Mouse (Mus musculus): ENCODE results near the gene Myo1d.

Gene Myo1d

DNA sequence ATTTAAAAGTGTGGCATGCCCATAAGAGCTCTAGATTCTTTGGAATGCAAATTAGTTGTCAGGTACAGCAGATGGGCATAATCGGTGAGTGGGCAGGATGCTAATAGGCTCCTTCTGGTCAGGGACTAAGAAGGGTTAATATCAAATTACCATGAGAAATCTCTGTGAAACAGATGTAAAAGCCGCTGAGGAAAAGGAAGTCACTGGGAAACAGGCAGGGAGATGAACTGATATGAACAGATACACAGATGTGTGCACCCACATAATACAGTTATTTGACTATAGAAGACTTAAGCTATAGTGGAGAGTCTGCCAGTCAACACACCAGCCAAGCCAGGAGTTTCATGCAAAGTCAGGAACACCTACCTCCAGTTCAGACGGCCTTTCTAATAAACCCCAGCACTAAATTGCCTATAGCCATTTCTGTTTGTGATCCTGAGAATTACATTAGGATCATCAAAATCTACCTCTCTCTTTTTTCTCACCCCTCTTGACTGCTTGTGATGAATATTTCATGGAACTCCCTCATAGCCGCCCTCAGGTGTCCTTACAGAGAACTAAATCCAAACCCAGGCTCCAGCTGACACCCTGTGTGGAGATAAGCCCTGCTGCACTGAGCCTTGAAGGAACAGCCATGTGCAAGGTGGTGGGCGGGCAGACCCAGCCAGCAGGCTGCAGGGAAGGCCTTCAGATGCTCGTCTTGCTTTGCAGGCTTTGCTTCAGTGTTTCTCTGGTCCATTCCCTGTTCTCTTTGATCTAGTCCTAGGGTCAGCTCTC, 164.7 kb downstream of the Myo1d start:
- DNase-seq (ENCODE audit: low spot score): no peak

DNA sequence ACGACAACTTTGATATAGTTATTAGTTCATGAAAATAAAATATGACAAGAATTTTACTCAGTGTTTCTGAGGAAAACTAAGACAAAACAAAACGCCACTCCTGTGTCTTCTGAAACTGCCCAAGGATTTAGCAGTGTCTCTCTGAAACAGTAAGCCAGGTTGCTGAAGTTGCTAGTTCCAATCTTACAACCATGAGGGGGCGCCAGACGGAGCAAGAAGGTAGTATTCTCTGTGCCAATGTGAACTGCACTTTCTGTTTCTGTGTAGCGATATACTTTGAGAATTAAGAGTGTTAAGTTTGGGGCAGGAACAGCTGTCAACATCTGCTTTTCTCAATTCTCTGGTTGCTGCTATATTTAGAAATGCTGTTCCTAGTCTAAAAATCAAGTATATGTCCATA, 165.4 kb downstream of the Myo1d start:
- peak; percentile 64 for DNase-seq (ENCODE audit: low spot score)

DNA sequence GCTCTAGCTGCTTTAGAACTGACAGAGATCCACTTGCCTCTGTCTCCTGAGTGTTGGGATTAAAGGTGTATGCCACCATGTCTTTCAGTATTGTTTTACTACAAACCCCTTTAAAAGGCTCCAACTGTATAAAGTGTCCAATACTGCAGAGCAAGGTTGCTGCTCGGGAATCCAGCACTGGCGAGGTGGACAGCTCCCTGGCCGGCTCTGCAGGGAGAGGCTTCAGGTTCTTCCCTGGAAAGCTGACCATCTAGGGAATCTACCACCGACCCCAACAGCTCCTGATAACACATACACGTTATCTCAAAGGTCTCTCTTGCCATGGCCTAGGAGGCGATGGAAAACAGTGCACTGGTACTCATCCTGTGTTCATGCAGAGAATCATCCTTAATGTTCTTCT, 166.3 kb downstream of the Myo1d start:
- peak; percentile 79 for DNase-seq (ENCODE audit: low spot score)

DNA sequence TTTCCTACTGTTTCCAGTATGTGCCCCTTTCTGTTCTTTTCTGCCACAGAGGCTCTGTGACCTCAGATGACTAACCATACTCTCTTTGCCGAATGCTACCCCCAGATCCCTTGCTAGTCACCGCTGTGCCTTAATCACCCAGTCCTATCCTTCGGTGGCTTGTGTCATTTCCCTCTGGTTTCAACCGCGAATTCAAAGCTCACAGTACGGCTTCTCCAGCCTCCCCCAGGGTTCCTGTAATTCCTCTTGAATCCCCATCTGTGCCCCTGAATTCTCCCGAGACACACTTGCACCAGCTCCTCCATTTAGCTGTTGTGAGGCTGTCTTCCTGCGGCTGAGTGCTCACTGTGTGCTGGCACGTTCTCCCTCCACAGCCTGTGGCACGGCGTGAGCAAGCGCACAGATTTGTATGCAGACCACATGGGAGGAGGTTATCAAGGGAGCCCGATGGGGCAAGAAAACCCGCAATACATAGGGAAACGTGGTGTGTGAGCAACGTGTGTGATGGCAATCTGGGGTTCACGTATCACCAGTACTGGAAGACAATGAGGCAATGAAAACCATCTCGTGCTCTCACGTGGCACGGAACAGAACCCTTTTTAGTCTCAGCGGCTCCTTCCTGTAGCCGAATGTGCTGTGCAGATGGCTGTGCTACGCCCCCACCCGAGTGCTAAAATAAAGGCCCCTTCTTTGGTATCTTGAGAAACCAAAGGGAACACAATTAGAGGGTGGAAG, 177.0 kb downstream of the Myo1d start:
- DNase-seq (ENCODE audit: low spot score): peak; percentile 52

DNA sequence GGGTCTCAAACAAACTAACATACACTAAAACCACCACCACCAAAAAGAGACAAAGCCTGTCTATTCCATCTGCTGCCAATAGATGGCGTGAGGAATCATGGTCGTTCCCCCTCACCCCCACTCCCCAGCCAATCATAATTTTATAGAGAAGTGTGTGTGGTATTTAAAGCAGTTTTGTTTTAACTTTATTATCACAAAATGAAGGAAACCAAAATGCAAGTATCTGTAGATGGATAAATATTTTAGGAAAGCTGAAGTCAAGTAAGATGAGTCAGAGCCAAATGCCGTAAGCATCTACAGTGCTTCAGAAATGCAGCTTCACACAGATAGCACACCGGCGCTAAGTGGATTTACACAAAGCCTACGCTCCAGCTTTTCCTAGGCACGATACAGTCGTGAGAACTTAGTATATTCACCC, 177.8 kb downstream of the Myo1d start:
- peak; percentile 60 for DNase-seq (ENCODE audit: low spot score)

DNA sequence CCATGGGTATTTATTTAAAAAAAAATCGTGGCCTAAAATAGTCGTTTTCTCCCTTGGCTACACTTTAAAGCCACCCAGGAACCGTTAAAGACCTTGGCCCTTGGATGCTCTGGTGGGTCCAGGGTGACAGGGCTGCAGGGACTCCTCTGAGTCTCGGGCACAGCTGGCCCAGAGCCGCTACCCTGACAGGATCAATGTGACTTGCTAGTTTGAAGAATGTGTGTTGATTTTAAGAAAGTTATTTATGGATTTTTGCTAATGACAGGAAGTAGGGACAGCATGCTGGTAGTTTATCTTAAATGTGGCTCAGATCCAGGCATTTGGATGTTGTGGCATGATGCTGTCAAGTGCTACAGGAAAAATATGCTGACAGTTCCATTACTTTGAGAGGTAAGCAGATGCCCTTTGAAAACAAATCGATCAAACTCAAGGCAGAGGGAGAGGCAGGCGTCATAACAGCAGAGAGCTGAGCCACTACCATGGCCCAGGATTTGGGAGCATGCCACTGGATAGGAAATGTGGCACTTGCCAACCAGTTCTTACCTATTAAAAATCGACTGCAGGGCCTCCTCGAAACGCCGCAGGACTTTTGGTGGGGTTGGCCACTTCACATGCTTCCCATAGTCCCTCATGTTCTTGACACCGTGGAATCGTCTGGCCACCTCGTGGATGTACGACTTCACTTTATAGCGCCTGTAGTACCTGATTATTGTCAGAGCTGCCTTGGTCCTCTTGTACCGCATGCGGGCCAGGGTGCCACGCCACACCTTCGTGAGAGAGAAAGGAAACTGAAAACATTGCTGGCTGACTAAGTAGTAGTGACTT, 178.6 kb downstream of the Myo1d start:
- no peak for DNase-seq (ENCODE audit: low spot score)

DNA sequence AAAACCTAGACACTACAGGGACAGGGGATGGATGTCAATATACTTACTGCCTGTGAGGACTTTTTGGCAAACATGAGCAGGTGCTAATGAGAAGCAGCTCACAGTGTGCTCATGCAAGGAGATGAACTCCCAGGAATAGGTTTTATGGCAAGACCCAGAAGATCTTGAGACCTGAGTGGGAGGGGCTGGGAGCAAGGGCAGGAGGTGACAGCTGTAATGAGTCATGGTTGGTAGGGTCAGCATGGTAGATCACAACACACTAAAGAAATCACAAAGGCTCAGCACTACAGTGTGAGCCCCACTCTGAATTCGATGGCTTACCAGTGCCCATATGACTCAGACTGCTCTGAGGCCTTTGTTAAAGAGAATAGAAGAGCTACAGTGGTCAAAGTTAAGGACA, 184.3 kb downstream of the Myo1d start:
- no peak for DNase-seq (ENCODE audit: low spot score)

DNA sequence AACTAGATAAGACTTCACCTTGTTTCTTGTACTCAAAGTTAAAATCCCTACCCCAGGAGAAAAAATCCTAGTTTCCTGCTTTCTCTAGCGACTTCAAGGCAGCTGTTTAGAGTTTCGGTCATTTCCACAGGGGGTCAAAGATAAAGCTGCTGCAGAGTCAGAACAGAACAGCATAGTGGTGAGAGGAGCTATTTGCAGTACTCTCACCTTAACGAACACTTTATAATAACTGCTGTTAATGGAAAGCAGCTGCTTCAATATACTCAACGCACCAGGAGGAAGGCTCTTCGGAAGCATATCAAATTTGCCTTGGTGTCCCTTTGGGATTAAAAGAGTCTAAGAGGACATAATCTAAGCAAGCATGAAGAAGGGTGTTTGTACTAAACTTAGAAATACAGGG, 190.4 kb downstream of the Myo1d start:
- no peak for DNase-seq (ENCODE audit: low spot score)

DNA sequence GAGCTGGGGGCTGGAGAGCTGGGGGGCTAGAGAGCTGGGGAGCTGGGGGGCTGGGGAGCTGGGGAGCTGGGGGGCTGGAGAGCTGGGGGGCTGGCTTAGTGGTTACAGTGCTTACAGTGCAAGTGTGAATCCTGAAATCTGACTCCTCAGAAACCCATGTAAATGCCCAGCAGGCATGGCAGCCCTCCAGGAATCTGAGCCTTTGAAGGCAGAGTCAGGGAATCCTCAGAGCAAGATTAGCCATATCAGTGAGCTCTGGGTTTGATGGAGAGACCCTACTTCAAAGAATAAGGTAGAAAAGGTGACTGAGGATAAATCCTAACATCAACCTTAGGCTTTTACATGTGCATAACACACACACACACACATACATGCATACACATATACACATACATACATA, 194.1 kb downstream of the Myo1d start:
- no peak for DNase-seq (ENCODE audit: low spot score)

DNA sequence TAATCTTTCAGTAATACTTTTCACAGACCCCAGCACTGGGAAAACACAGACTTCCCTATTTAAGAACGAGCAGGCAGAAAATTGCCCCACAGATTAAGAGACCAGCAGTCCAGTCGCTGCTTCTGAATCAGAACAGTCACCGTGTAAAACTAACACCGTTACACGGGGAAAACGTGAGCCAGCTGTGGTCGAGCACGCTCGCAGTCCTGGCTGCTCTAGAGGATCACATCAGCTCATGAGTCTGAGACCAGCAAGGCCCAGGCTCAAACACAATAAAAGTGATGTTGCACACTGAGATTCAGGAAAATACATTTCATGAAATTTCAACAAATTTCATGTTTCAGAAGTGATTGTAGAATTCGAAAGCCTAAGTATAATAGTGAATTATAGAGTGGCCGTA, 194.6 kb downstream of the Myo1d start:
- peak; percentile 29 for DNase-seq (ENCODE audit: low spot score)

DNA sequence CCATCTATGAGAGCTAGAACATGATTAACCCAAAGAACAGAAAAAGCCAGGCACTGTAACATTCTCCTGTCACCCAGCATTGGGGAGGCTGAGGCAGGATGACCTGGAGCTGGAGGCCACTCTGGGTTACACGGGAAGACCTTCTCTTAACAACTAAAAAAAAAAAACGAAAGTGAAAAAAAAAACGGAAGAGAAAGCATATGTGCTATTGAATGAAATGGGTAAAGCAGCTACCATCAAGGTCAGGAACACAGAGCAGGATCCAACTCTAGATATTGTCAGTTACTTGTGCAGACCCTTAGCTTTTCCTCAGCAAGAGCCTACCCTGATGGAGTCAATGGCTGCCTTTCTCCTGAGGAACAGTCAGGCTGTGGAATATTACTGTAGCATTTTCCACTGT, 199.3 kb downstream of the Myo1d start:
- no peak for DNase-seq (ENCODE audit: low spot score)

DNA sequence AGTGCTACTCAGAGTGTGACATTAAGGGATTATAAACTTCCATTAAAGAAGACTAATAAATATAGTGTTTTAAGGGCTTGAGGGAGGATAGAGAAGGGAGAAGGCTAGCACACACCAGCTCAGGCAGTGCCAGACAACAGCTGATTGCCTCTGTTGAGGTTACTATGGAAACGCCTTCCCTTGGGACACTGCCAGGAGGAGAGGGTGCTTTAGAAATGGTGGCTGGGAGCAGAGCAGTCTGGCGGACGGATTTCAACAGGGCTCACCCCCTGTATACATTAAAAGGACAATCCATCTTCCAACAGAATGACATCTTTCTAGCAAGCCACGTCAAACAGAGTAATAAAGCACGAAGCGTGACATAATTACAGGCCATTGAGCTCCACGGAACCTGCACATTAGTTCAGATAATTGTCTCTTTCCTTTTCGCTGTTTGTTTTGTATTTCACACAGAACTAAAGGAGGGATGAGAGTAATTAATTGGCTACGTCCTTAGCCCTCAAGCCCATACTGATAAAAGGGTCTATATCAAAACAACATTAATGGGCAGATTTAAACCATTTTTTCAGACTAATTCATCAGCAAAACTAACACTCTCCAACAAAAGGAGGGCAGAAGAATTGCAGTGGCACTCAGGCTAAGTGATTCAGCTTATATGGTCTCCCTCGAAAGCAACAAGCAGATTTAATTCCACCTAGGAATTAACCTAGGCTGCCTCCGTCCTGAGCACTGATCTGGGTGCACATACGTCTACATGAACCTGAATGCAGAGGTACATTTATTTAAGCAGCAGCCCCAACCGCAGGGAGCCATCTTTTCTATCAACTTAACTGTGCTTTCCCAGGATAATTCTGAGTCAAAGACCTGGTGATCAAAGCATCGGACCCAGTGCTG, 201.8 kb downstream of the Myo1d start:
- peak; percentile 90 for DNase-seq (ENCODE audit: low spot score)

DNA sequence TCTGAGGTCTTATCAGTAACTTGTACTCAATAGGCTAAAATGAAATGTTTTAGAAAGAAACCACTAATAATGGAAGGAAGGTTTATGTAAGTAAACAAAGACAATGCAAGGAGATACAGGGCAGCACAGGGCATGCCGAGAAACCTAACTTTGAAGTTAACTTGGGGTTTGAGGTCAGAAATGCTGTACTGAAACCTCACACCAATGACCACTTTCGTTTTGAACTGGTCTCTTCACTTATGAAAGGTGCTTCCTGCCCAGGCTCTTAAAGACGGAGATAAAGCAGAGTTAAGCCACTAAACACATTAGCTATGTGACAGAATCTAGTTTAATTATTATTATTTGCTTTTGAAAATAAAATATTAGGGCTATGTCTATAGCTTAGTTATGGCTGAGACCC, 204.0 kb downstream of the Myo1d start:
- DNase-seq (ENCODE audit: low spot score): no peak

DNA sequence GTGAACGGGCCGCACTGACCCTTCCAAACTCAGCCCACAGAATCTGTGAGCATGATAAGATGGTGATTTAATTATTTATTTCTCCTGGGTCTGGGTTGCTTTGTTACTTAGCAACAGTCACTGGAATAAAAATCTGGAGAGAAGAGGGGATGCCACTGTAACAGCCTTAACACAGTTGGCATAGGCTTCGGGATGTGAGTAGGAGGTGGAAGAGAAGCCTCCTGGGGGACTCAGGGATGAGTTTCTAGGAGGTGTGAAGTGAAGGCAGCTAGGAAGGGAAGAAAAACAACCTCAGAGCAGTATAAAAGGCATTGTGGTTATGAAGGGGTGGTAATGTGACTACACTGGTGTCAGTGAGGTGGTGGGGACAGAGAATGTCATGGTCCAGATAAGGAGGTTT, 213.5 kb downstream of the Myo1d start:
- DNase-seq (ENCODE audit: low spot score): no peak

DNA sequence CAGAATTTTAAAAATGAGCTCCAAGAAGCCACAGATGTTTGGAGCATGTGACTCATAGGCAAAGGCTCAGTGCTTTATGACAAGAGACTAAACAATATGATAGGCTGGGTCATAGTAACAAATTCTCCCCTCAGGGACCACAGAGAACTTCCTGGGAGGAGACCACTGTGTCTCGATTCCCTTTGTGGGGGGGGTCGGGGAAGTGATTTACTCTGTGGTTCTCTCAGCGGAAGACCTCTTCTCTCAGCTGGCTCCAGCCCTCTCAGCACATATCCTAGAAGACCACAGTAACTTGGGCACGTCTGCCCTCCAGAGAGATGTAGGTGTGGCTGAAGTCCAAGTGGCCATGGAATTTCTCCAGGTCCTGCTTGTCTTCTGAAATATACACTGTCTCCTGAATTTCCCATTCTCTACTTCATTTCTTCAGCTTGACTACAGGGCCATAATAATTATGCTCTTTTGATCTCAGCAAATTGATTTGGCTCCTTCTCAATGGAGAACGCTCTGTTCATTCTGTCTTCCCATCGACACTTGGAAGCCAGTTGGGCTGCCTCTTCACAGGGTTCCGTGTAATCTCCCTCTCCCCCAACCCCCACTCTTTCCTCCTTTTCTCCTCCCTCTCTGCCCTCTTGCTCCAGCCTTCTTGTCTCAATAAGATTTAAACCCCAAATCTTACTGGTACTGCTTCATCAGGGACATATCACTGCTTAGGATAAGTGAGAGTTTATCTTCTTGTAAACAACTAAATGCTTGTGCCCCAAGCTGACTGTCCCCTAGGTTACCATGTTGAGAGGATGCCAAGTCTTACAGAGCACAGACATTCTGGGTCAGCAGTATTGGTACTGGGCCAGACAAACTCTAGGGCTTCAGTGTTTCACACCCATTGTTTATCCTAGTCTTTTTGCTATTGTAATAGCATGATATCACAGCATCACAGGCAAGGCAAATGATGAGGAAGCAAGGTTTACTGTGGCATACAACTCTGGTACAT, 214.6 kb downstream of the Myo1d start:
- no peak for DNase-seq (ENCODE audit: low spot score)

DNA sequence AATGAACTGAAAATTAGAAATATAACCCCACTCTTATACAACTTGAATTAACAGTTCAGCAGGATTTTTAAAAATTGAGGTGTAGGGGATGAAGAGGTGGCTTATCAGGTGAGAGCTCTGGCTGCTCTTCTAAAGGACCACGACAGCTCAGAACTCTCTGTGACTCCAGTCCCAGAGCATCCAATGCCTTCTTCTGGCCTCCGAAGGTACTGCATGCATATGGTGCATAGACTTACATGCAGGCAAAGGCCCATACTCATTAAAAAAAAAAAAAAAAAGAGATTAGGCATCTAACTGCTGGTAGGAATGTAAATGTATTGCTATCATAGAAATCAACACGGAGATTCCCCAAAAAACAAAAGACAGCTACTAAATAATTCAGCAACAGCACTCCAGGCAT, 217.3 kb downstream of the Myo1d start:
- DNase-seq (ENCODE audit: low spot score): peak; percentile 50

DNA sequence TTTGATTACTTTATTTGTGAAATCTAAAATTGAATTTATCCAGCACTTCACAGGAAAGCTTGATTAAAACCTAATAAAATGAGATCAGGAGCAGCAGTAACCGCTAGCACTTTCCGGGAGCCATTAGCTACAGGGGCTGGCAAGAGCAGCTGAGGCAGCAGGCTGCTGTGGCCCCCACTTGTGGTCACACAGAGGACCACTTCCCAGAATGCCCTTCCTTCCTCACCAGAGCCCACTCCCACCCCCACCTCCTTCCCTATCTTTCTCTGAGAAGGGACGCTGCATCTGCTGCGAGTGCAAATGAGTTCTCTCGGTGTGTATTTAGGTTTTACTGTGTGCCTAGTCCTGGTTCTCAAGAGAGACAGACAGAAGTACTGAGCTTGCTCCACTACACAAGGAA, 219.1 kb downstream of the Myo1d start:
- DNase-seq (ENCODE audit: low spot score): no peak

DNA sequence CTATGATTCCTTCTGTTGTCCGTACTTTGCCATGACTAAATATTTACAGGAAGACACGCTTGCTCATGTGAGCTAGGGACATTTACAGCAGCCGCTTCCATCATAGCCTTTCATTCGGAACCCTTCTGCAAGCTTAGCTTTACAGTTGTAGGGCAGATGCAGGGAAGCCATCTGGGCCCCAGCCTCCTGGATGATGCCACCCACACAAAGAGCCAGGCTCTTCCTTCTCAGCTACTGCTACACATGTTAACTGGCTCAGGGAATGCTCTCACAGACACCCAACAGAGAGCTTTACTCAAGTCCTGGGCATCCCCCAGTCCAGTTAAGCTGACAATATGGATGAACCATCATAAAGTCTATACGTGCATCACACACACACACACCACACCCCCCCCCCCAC, 224.4 kb downstream of the Myo1d start:
- no peak for DNase-seq (ENCODE audit: low spot score)

DNA sequence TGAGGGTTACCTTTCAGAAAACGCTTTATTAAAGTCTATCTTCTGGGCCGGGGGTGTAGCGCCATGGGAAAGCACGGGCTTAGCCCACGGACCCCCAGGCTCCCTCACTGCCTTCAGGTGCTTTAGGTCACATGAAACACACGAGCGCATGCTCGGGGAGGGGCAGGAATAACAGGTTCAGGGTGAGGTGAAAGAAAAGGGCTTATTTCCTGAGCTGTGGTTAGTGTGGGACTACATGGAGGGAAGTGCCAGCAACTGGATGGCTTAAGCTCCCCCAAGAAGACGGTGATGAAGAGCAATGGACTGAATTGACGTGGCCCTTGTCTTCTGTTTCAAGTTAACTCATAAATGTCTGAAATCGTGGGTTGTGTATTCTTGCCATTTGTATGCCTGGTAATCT, 226.8 kb downstream of the Myo1d start:
- no peak for DNase-seq (ENCODE audit: low spot score)

DNA sequence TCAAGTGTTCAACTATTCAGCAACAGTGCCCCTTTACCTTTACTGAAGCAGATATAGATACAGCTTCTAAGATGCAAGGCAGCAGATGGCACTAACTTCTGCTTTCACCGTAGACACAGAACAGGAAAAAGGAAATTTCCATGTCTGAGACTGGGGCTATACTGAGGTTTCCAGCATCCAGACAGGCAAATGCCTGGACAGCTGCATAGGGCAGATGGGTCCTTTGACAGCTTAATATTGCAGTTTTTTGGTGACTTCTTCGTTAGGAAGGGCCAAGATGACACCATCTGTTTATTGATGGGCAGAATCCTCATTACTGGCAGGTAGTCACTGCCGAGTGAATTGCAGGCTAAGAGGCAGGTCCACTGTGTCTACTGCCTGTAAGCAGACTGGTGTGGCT, 228.2 kb downstream of the Myo1d start:
- no peak for DNase-seq (ENCODE audit: low spot score)

DNA sequence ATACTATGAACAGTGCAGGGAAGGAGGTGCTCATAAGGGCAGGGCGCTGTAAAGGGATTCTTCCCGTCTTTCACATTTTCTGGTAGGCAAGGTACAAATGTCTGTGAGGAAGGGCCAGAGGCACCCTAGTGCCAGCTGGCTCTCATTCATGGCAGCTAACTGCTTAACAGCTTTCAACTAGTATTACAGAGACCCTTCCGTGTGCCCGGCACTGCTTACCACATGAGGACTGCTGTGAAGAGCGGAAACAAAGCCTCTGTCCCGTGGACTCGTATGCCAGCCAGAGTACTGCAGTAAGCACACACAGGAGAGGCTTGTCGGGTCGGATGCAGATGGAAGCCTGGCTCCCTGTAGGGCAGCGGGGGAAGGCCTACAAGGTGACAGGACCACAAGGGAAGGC, 229.6 kb downstream of the Myo1d start:
- DNase-seq (ENCODE audit: low spot score): no peak

Measured in embryo, embryonic 10 days (tissue).